Mouse (Mus musculus) left cerebral cortex, adult 6 months (tissue): ENCODE results near the gene Adipoq. TPM values are rescaled to one million over a fixed set of nuclear protein-coding genes. Genes with fewer than 3 reads are reported as not detected.

ENCODE experiments used
- long read RNA-seq, 2 experiments: library from polyadenylated mRNA; unstranded; transcript quantifications; one replicate each; pipeline ENCODE4 v2.0.0; 2019 to 2020
- polyA plus RNA-seq: library from polyadenylated mRNA; unstranded; fragments of <200 nt; fragmentation: Nextera tagmentation; gene quantifications from 2 replicates; pipeline ENCODE4 v1.2.3, GENCODE M21; 2021

Adipoq gene
- polyA plus RNA-seq = 0.15 TPM in 1 of 2 replicates, not detected in the other
- long read RNA-seq, experiment 1 = 0 reads
- long read RNA-seq, experiment 2 = 0 reads

GRCm38 (mm10) chr16:23146280-23146679 lies at the start of gene Adipoq:
TSS of gene Adipoq (plus strand) at chr16:23146536.

GRCm38 (mm10) chr16:23107231-23107942 lies 38.9 kb upstream of the Adipoq start, which contains the start of gene Eif4a2:
TSS of gene Eif4a2 (plus strand) at chr16:23107444.

GRCm38 (mm10) chr16:23127673-23128375 lies 18.5 kb upstream of the Adipoq start, which contains the start of gene Rfc4:
TSS of gene Rfc4 (minus strand) at chr16:23127737.

Other genes with a start within 250 kb of the Adipoq start
- gene Fetub, start 228.2 kb upstream of the Adipoq start, polyA plus RNA-seq = not detected in 2 replicates
- not detected in 2 replicates for gene Hrg, start 195.5 kb upstream of the Adipoq start, polyA plus RNA-seq
- 0.19 TPM in 1 of 2 replicates, not detected in the other for gene Kng2, start 117.1 kb upstream of the Adipoq start, polyA plus RNA-seq
- not detected in 2 replicates for gene Kng1, start 88.7 kb upstream of the Adipoq start, polyA plus RNA-seq
- 873 and 1,249 TPM in 2 replicates for gene Eif4a2, start 39.1 kb upstream of the Adipoq start, polyA plus RNA-seq
- 15.0 and 20.4 TPM in 2 replicates for gene Rfc4, start 18.8 kb upstream of the Adipoq start, polyA plus RNA-seq
- 6.2 and 7.1 TPM in 2 replicates for gene St6gal1, start 78.2 kb downstream of the Adipoq start, polyA plus RNA-seq